Mouse (Mus musculus): ENCODE measurements around the gene Slfnl1. TPM values are rescaled to one million over a fixed set of nuclear protein-coding genes. Genes with fewer than 3 reads are reported as not detected.
A peak's percentile ranks its signal among the peaks of the same experiment; 100 is the strongest.

The Slfnl1 gene
- polyA plus RNA-seq, 1 experiment from 2014 or later: not detected

- WGBS: under 1% methylated on average over 27 of the region's 27 CpGs
- Histone ChIP-seq H3K27ac (peak overlapping the region; percentile 95), H3K36me3 (replicated peaks; ENCODE audit: control insufficient read depth, insufficient read depth) (peaks cover 3% of the 10 kb centered on the region; the same call in 1 of the 2 replicates), H3K4me3 (replicated peaks; ENCODE audit: low read length) (peak overlapping the region; percentile 87), H3K9ac (peak overlapping the region; percentile 90), H3K27me3 (ENCODE audit: control insufficient read depth, insufficient read depth, low read length) (no peaks in the 10 kb centered on the region), H3K4me2 (replicated peaks) (peak overlapping the region; percentile 69), H3K4me1 (replicated peaks; ENCODE audit: control insufficient read depth, insufficient read depth, low read length) (peaks cover 20% of the 10 kb centered on the region), H3K9me3 (ENCODE audit: control insufficient read depth, low read length) (no peaks in the 10 kb centered on the region)
- ATAC-seq (ENCODE audit: low FRiP score) (peak; percentile 75), DNase-seq (ENCODE audit: low spot score) (peak; percentile 38)
Measured at GRCm38 (mm10) chr4:120570438-120571069, 38.5 kb downstream of the Slfnl1 start.

DNA sequence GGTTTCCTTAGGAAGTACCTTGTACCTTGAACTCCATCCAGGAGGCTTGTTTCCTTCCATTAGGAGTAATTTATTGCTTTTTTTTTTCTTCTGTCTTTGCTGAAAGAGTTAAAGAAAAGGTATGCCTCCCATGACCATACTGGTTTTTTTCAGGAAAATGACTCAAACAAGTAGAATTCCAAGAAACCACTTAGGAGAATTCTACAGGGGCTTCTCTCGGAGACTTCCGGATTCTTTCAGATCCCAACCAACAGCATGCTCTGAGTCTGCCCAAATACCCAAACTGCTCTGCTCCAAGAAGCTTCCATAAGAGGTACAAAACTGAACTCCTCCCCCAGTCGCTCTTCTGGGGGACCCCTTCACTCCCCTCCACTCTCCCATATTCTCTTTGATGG lies 39.0 kb downstream of the Slfnl1 start:
- H3K4me2 ChIP-seq (replicated peaks): peak overlapping the region; percentile 69
- DNase-seq (ENCODE audit: low spot score) (no peak), ATAC-seq (ENCODE audit: low FRiP score) (no peak)
- 73% methylated on average over 3 of the region's 3 CpGs for WGBS
- no peaks in the 10 kb centered on the region for H3K36me3 ChIP-seq (replicated peaks; ENCODE audit: control insufficient read depth, insufficient read depth)
- H3K9ac ChIP-seq: peak overlapping the region; percentile 90
- H3K27ac ChIP-seq: peak overlapping the region; percentile 95
- H3K27me3 ChIP-seq (ENCODE audit: control insufficient read depth, insufficient read depth, low read length): no peaks in the 10 kb centered on the region
- peaks cover 20% of the 10 kb centered on the region for H3K4me1 ChIP-seq (replicated peaks; ENCODE audit: control insufficient read depth, insufficient read depth, low read length)
- H3K9me3 ChIP-seq (ENCODE audit: control insufficient read depth, low read length): no peaks in the 10 kb centered on the region
- H3K4me3 ChIP-seq (replicated peaks; ENCODE audit: low read length): peak overlapping the region; percentile 87; the same call in 1 of the 2 replicates

GRCm38 (mm10) chr4:120571691-120572090 lies 39.7 kb downstream of the Slfnl1 start:
- DNase-seq (ENCODE audit: low spot score) (no peak), ATAC-seq (ENCODE audit: low FRiP score) (no peak)
- no peak overlapping the region for H3K9ac ChIP-seq
- H3K27me3 ChIP-seq (ENCODE audit: control insufficient read depth, insufficient read depth, low read length): no peaks in the 10 kb centered on the region
- H3K4me1 ChIP-seq (replicated peaks; ENCODE audit: control insufficient read depth, insufficient read depth, low read length): peaks cover 20% of the 10 kb centered on the region
- 81% methylated on average over 3 of the region's 3 CpGs for WGBS
- no peaks in the 10 kb centered on the region for H3K9me3 ChIP-seq (ENCODE audit: control insufficient read depth, low read length)
- no peak overlapping the region for H3K27ac ChIP-seq
- no peak overlapping the region for H3K4me3 ChIP-seq (replicated peaks; ENCODE audit: low read length)
- no peaks in the 10 kb centered on the region for H3K36me3 ChIP-seq (replicated peaks; ENCODE audit: control insufficient read depth, insufficient read depth)
- H3K4me2 ChIP-seq (replicated peaks): no peak overlapping the region

DNA sequence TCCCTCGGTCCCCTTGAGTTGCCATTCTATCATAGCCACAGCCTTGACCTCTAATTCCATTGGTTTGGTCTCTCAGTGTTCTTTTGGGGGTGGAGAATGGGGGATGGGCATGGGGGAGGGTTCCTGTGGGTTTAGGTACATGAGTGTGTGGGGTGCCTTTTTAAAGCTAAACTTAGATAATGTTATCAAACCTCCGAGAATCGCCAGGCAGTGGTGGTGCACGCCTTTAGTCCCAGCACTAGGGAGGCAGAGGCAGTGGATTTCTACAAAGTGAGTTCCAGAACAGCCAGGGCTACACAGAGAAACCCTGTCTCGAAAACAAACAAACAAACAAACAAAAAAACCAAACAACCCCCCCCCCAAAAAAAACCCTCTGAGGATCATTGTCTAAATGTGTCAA lies 48.9 kb downstream of the Slfnl1 start:
- DNase-seq (ENCODE audit: low spot score) (no peak), ATAC-seq (ENCODE audit: low FRiP score) (no peak)
- Histone ChIP-seq H3K9ac (no peak overlapping the region), H3K36me3 (replicated peaks; ENCODE audit: control insufficient read depth, insufficient read depth) (no peaks in the 10 kb centered on the region), H3K27ac (no peak overlapping the region), H3K4me2 (replicated peaks) (no peak overlapping the region), H3K4me1 (replicated peaks; ENCODE audit: control insufficient read depth, insufficient read depth, low read length) (no peaks in the 10 kb centered on the region), H3K9me3 (ENCODE audit: control insufficient read depth, low read length) (no peaks in the 10 kb centered on the region), H3K4me3 (replicated peaks; ENCODE audit: low read length) (no peak overlapping the region), H3K27me3 (ENCODE audit: control insufficient read depth, insufficient read depth, low read length) (no peaks in the 10 kb centered on the region)
- WGBS: 88% methylated on average over 5 of the region's 5 CpGs

DNA sequence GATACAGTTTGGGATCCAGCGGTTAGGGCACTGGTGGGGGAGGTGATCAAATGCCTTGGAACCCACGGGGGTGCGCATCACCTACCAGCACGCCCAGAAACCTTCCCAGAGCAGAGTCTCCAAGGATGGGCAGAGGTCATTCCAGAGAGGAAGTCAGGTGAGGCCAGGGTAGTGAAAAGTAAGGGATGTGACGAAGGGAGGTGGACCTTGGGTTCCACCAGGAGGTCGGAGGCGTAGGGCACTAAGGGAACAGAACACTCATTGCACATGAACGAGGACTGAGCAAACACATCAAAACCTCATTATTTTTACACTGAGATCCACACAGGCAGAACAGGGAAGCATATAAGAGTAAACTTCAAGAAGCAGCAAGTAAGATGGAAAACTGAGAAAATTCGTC lies 49.7 kb downstream of the Slfnl1 start:
- no peak overlapping the region for H3K9ac ChIP-seq
- H3K4me1 ChIP-seq (replicated peaks; ENCODE audit: control insufficient read depth, insufficient read depth, low read length): no peaks in the 10 kb centered on the region
- H3K27me3 ChIP-seq (ENCODE audit: control insufficient read depth, insufficient read depth, low read length): no peaks in the 10 kb centered on the region
- no peak for DNase-seq (ENCODE audit: low spot score)
- no peak overlapping the region for H3K4me2 ChIP-seq (replicated peaks)
- no peak overlapping the region for H3K27ac ChIP-seq
- ATAC-seq (ENCODE audit: low FRiP score): no peak
- H3K36me3 ChIP-seq (replicated peaks; ENCODE audit: control insufficient read depth, insufficient read depth): no peaks in the 10 kb centered on the region
- H3K4me3 ChIP-seq (replicated peaks; ENCODE audit: low read length): no peak overlapping the region
- H3K9me3 ChIP-seq (ENCODE audit: control insufficient read depth, low read length): no peaks in the 10 kb centered on the region
- 83% methylated on average over 9 of the region's 9 CpGs for WGBS

Other genes starting within 250 kb of the Slfnl1 start
- gene Foxo6, start 244.9 kb upstream of the Slfnl1 start, polyA plus RNA-seq (2014; fragmentation: Nextera tagmentation; extraction: Ambion mirVana): 1.0 and 1.4 TPM in 2 replicates
- 73.3 and 76.8 TPM in 2 replicates for gene Scmh1, start 127.0 kb upstream of the Slfnl1 start, polyA plus RNA-seq (2014; fragmentation: Nextera tagmentation; extraction: Ambion mirVana)
- gene Ctps, start 38.0 kb downstream of the Slfnl1 start, polyA plus RNA-seq (2014; fragmentation: Nextera tagmentation; extraction: Ambion mirVana): 87.0 and 103 TPM in 2 replicates
- gene Gm8439, start 56.5 kb downstream of the Slfnl1 start, polyA plus RNA-seq (2014; fragmentation: Nextera tagmentation; extraction: Ambion mirVana): not detected in 2 replicates
- 0.72 and 1.9 TPM in 2 replicates for gene Cited4, start 134.3 kb downstream of the Slfnl1 start, polyA plus RNA-seq (2014; fragmentation: Nextera tagmentation; extraction: Ambion mirVana)
- gene Kcnq4, start 216.4 kb downstream of the Slfnl1 start, polyA plus RNA-seq (2014; fragmentation: Nextera tagmentation; extraction: Ambion mirVana): 6.2 and 6.4 TPM in 2 replicates